In the genomic region with DNA sequence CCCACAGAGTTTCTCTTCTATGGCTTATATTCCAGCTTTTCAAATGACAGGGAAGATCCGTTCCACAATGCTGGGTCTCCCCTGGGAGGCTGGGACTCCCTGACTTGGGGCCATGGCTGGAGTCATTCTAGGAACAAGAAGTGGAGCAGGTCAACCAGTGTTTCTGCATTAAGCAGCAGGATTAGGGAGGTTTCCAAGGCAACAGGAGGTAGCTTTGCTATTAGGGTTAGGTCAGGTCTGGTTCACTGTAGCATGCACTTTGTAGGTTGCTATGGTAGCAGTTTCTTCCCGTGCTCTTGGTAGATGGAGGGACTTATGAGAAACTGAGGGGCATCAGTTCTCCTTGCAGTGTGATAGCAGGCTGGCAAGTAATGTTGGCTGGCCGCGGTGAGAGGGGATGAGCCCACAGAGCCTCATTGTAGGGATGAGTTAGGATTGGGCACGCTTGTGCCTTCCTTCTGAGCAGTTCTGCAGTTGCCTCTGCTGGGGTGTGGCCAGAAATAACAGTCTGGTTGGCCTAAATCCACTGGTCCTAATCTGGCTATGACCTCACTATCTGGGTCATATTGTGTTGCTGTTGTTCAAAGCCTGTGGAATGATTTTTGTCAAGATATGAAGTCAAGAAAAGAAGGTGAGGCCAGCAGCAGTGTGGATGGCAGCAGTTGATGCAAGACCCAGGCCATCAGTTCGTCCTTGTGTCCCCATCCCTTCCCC, we compare ENCODE assay signal across 13 mouse cellular contexts. TPM values are rescaled to one million over a fixed set of nuclear protein-coding genes. Genes with fewer than 3 reads are reported as not detected.
DNase-seq lines count a peak whose midpoint lies in the region; ATAC-seq and TF ChIP-seq lines count a peak whose summit lies in the region.
"Had no signal": no experiment of that assay in that cellular context is flagged by ENCODE, and none has a peak within 500 bp of the region (broad histone marks: within the 10 kb centered on the region; RNA-seq: fewer than 3 reads in every experiment).

No protein-coding gene starts in this region.

- WGBS in kidney, adult 2 months: 51% methylated on average over 6 of the region's 6 CpGs
- WGBS in kidney, embryonic 15.5 days: 67% methylated on average over 6 of the region's 6 CpGs

- H3K36me3 ChIP-seq in kidney, adult 2 months (ENCODE audit: control insufficient read depth, insufficient read depth, low read length): no peaks in the 10 kb centered on the region
- H3K36me3 ChIP-seq in kidney, embryonic 15.5 days: peaks cover 4% of the 10 kb centered on the region; the same call in 1 of the 2 replicates
- H3K36me3 ChIP-seq: lung, embryonic 15.5 days; neural tube, embryonic 12.5 days had no signal

- no peak overlapping the region for H3K4me2 ChIP-seq in kidney, embryonic 15.5 days
- H3K4me2 ChIP-seq: lung, embryonic 15.5 days; neural tube, embryonic 12.5 days had no signal

- no peak overlapping the region for H3K27ac ChIP-seq in kidney, adult 2 months (ENCODE audit: insufficient read depth, low read depth, low read length)
- no peak overlapping the region for H3K27ac ChIP-seq in kidney, embryonic 15.5 days
- H3K27ac ChIP-seq: neural tube, embryonic 12.5 days had no signal

- no peaks in the 10 kb centered on the region for H3K9me3 ChIP-seq in kidney, embryonic 15.5 days (replicated peaks)
- H3K9me3 ChIP-seq: lung, embryonic 15.5 days; neural tube, embryonic 12.5 days had no signal

- H3K27me3 ChIP-seq in kidney, adult 2 months (replicated peaks; ENCODE audit: control insufficient read depth, insufficient read depth, low read length): no peaks in the 10 kb centered on the region
- no peaks in the 10 kb centered on the region for H3K27me3 ChIP-seq in kidney, embryonic 15.5 days
- H3K27me3 ChIP-seq: lung, embryonic 15.5 days; neural tube, embryonic 12.5 days had no signal

- H3K9ac ChIP-seq in kidney, embryonic 15.5 days: no peak overlapping the region
- H3K9ac ChIP-seq: lung, embryonic 15.5 days; neural tube, embryonic 12.5 days had no signal

- no peak for TF ChIP-seq CTCF in kidney, adult 2 months (conservative IDR thresholded peaks at IDR 0.05; ENCODE audit: insufficient read depth, insufficient read length, low read depth, low read length)

- ATAC-seq in megakaryocyte-erythroid progenitor cell, adult 5-6 weeks (replicated peaks; ENCODE audit: low FRiP score, low TSS enrichment, poor library complexity, severe bottlenecking): peak; percentile 65
- ATAC-seq in kidney, embryonic 15.5 days (replicated peaks; ENCODE audit: low FRiP score): no peak

- peak; percentile 52 for DNase-seq in adrenal gland, adult 2 months
- no peak for DNase-seq in adrenal gland, postnatal 10 days
- DNase-seq in kidney, adult 2 months: peak; percentile 49
- no peak for DNase-seq in kidney, adult 8-10 months
- DNase-seq in cerebellum, adult 11-12 months: peak; percentile 75
- DNase-seq in urinary bladder, postnatal 4 days (ENCODE audit: low spot score in 2 of 2): no peak
- DNase-seq: kidney, adult 11 months had no signal

- H3K4me1 ChIP-seq in kidney, adult 2 months (ENCODE audit: control insufficient read depth, insufficient read depth, low read length): peaks cover 35% of the 10 kb centered on the region
- H3K4me1 ChIP-seq in kidney, embryonic 15.5 days: peaks cover 53% of the 10 kb centered on the region

- H3K4me3 ChIP-seq in kidney, adult 2 months (ENCODE audit: insufficient read depth, low read depth, low read length): no peak overlapping the region
- no peak overlapping the region for H3K4me3 ChIP-seq in kidney, embryonic 15.5 days (replicated peaks)
- H3K4me3 ChIP-seq: lung, embryonic 15.5 days; neural tube, embryonic 12.5 days had no signal

- no peak for TF ChIP-seq POLR2A in kidney, adult 2 months (IDR thresholded peaks at IDR 0.05; ENCODE audit: low read depth, low read length)

RNA-seq across cellular contexts. Expression of gene Vps37c, which starts 12.6 kb away (rescaled TPM):
- total RNA-seq in adrenal gland, adult 2 months (2021): 10 to 100 TPM; 22.1 to 23.3 TPM
- polyA plus RNA-seq in adrenal gland, adult 2 months (2012; rRNA removed): 46.4 and 65.5 TPM in 2 replicates
- total RNA-seq in adrenal gland, postnatal 10 days (2021): 10 to 100 TPM; 18.9 to 21.5 TPM
- polyA plus RNA-seq in kidney, adult 2 months (2012; rRNA removed): 30.0 and 32.1 TPM in 2 replicates
- 18.3 and 20.2 TPM in 2 replicates for total RNA-seq in megakaryocyte-erythroid progenitor cell, adult 5-6 weeks (2014; fragmentation: Nextera tagmentation)
- 6.9 and 7.8 TPM in 2 replicates for total RNA-seq in megakaryocyte-erythroid progenitor cell, adult 5-6 weeks (2017)
- 29.7 and 31.7 TPM in 2 replicates for polyA plus RNA-seq in kidney, embryonic 15.5 days (2015; fragmentation: Nextera tagmentation; extraction: Ambion mirVana)

RNA-seq across cellular contexts. Expression of gene Pga5, which starts 23.3 kb away (rescaled TPM):
- not detected for total RNA-seq in adrenal gland, adult 2 months (2021)
- not detected in 2 replicates for polyA plus RNA-seq in adrenal gland, adult 2 months (2012; rRNA removed)
- total RNA-seq in adrenal gland, postnatal 10 days (2021): not detected
- 0.80 and 1.0 TPM in 2 replicates for polyA plus RNA-seq in kidney, adult 2 months (2012; rRNA removed)
- not detected in 2 replicates for total RNA-seq in megakaryocyte-erythroid progenitor cell, adult 5-6 weeks (2014; fragmentation: Nextera tagmentation)
- total RNA-seq in megakaryocyte-erythroid progenitor cell, adult 5-6 weeks (2017): not detected in 2 replicates
- polyA plus RNA-seq in kidney, embryonic 15.5 days (2015; fragmentation: Nextera tagmentation; extraction: Ambion mirVana): not detected in 2 replicates
- total RNA-seq: layer of hippocampus, postnatal 25 days; MEL had no signal
- polyA plus RNA-seq: lung, embryonic 15.5 days; neural tube, embryonic 12.5 days had no signal

RNA-seq across cellular contexts. Expression of gene Cd5, which starts 37.6 kb away (rescaled TPM):
- under 1 TPM; 0.10 to 0.14 TPM for total RNA-seq in adrenal gland, adult 2 months (2021)
- 0.15 and 0.26 TPM in 2 replicates for polyA plus RNA-seq in adrenal gland, adult 2 months (2012; rRNA removed)
- 1 to 10 TPM; 2.5 to 2.8 TPM for total RNA-seq in adrenal gland, postnatal 10 days (2021)
- polyA plus RNA-seq in kidney, adult 2 months (2012; rRNA removed): 0.33 and 3.3 TPM in 2 replicates
- 3.2 and 3.7 TPM in 2 replicates for total RNA-seq in megakaryocyte-erythroid progenitor cell, adult 5-6 weeks (2014; fragmentation: Nextera tagmentation)
- not detected in 2 replicates for total RNA-seq in megakaryocyte-erythroid progenitor cell, adult 5-6 weeks (2017)
- 0.34 and 0.82 TPM in 2 replicates for polyA plus RNA-seq in kidney, embryonic 15.5 days (2015; fragmentation: Nextera tagmentation; extraction: Ambion mirVana)
- total RNA-seq: MEL had no signal

Comparison
In these comparisons a context has a peak if more than half of its experiments do, and no peak if none do; other contexts are left out.
1. DNase-seq: peak in adrenal gland, adult 2 months (single experiment), kidney, adult 2 months (single experiment) and cerebellum, adult 11-12 months (single experiment); none in adrenal gland, postnatal 10 days (single experiment), kidney, adult 8-10 months (0 of 2) and urinary bladder, postnatal 4 days (0 of 2).